Mouse (Mus musculus) cerebellum, postnatal 10 days (tissue): ENCODE results near the gene Zhx3.

ENCODE experiments used
- DNase-seq, 2 experiments: peaks; one replicate each; pipeline ENCODE4 v3.0.0; 2021; ENCODE audit warnings: mixed read lengths in 2 of 2

Zhx3 gene

DNA sequence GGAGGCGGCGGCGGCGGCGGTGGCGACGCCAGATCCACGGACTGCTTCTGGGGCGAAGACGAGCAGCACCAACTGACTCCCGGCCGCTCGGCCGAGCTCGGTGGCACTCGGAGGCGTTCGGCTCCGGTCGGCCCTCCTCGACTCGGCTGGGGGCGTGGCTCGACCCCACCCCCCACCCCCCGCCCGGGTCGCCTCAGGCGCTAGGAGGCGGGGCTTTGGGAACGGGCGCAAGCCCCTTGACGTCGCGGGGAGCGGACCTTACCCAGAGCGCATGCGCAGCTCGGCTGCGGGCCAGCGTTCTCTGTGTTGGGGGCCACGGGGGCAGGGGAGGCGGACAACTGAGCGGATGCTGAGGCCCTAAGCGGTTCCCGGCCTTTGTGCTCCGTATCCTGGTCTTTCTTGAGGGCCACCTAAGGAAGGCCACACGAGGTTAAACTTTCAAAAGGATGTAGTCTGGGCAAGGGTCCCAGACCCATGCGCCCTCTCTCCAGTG is at the start of gene Zhx3:
Gene Zhx3 (minus strand): TSS at position 109 of the 493 bp plus-strand sequence.
- peak; percentile 96 to 98 for DNase-seq

DNA sequence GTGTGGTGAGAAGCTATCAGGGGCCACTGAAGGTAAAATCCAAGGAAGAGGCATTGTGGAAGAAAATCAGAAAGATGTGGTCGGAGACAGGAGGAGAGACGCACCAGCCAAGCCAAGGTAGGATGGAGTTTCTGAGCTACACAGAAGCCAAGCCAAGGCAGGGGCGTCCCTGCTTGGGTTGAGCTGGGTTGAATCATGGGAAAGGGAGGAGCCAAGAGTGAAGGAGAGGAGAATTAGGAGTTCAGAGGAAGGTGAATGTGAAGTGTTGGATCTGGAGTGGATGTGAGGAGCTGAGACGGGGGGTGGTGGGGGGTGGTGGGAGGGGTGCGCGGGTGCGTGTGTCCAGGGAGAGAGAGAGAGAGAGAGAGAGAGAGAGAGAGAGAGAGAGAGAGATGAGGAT is 48.5 kb upstream of the Zhx3 start:
- no peak for DNase-seq

- no peak for DNase-seq
Measured at GRCm38 (mm10) chr2:160918930-160919215, 46.1 kb upstream of the Zhx3 start.

GRCm38 (mm10) chr2:160918154-160918929 is 45.5 kb upstream of the Zhx3 start:
- no peak for DNase-seq

GRCm38 (mm10) chr2:160917313-160917712 is 44.5 kb upstream of the Zhx3 start:
- no peak for DNase-seq

- no peak for DNase-seq
Measured at GRCm38 (mm10) chr2:160916714-160917113, 43.9 kb upstream of the Zhx3 start.

- peak in 1 of 2 experiments; percentile 61 for DNase-seq
Measured at GRCm38 (mm10) chr2:160915821-160916610, 43.2 kb upstream of the Zhx3 start.

DNA sequence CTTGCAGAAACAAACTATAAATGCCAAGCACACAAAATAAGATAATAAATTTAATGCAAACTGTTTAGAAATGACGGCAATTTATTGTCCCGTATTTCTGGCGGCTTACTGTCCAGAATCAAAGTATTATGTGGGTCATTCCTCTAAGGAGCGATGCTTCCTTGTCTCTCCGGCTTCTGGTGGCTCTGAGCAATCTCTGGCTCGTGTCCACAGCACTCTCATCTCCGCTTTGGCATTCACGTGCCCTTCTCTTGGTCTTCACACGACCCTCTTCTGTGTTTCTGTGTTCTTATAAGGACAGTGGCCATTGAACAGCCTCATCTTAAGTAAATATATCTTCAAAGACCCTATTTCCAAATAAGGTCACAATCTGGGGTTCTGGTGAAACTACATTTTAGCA is 41.9 kb upstream of the Zhx3 start:
- DNase-seq: peak in 1 of 2 experiments; percentile 50

GRCm38 (mm10) chr2:160912231-160912671 is 39.5 kb upstream of the Zhx3 start, which contains the start of gene Emilin3:
Gene Emilin3 (minus strand): TSS chr2:160912328.
- DNase-seq: peak in 1 of 2 experiments; percentile 49

DNA sequence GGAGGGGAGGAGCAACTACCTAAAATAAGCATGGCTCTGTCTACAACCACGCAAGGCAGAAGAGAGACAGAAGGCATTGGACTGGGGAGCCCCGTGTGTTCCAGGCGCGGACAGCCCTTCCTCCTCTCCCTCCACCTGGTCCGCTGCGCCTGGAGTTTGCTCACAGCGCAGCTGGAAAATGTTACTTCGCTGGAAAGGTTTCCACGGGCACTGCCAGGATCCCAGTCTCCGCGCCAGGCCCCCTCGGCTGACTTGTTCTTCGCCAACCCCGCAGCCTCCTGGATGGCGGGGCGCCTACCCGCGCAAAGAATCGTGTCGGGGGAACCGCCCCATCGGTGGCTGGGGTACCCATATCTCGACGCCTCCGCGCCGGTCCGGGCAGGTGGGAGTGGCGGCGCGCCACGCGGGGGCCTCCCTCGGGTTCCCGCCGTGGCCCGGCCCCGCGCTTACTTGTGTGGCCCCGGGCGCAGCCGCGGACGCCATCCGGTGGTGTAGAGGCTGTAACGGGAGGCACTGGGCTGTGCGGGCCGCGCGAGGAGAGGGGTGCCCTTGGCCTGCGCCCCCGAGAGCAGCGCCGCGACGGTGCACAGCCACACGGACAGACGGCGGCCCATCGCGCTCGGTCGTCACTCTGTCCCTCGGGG is 38.9 kb upstream of the Zhx3 start:
- peak; percentile 50 to 60 for DNase-seq

DNA sequence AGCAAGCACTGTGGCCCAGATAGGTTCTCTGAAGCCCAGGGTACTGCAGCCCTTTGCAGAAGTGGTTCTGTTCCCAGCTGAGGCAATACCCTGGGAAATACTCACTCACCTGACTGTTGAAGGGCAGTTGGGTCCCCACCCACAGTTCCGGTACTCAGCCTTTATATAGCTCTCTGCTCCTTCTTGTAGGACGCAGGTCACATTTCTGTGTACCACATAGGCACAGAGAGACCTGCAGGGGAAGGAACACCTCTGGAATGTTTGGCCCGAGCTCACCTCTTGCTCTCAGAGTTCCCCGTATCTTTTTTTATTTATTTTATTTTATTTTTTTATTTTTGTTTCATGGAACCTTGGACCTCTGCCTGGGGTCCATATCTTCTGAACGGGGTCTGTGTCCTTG is 37.8 kb upstream of the Zhx3 start:
- DNase-seq: no peak

GRCm38 (mm10) chr2:160908607-160909006 is 35.8 kb upstream of the Zhx3 start:
- DNase-seq: peak; percentile 46 to 60

DNA sequence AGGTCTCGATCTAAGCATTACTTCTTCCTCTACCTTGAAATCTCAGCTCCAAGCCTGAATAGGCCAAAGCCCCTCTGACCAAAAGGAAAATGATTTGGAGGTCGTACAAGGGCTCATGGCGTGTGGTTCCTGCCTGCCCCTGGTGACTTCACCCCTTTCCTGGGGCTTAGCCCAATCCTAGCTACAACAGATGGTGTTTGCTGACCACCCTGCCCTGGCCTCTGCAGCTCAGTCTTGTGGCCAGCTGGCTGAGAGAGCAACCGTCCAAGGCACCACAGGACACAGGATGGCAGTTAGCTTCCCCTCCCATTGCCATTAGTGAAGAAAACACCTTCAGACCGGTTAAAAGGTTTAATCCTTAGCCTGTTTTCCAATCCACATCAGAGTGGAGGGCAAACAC is 33.3 kb upstream of the Zhx3 start:
- DNase-seq: peak; percentile 87 to 92

DNA sequence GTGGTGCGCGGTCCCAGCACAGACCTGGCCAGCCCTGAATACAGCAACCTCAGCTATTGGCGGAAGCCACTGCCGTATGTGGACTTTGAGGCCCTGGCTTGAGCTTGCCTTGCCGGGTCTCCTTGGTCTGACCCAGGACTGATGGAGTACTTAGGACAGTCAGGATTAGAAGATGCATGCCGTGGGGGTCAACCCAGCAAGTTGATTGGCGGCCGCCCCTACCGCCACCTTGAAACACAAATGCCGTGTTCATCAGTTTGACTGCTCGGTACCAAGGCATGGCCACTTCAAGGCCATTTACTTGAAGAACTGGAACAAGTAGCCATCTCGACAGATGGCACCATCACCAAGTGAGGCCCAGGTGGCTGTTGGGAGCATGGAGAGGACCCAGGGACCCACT is 32.5 kb upstream of the Zhx3 start:
- no peak for DNase-seq

DNA sequence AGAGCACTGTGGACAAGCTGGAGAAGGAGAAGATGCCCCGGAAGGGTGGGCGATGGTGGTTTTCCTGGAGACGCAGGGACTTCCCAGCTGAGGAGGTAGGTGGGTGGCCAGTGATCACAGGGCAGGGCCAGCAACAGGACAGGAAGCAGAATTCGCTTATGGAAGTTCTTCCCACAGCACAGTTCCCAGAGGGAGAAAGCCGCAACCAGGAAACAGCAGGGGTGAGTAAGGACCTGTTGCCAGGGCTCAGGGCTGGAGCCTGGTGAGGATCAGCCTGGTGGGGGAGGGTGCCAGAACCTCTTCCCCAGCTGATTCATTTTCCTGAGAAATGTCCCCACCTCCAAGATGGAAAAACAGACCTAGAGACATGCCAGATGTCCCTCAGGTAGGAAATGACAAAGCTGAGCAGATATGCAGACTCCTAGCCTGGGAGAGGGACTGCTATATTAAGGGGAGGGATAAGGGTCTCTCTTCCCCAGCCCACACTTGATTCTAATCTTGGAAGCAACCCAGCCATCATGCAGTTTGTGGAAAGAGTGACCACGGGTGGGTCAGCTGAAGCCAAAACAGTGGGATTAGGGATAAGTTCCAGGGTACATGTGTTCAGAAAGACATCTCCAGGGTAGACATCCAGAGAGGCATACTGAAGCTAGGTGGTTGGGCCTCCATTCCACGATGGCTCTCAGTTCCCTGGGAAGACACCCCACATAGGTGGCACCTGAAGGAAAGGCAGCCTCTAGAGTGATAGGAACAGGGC is 29.0 kb upstream of the Zhx3 start:
- DNase-seq: peak in 1 of 2 experiments; percentile 73

DNA sequence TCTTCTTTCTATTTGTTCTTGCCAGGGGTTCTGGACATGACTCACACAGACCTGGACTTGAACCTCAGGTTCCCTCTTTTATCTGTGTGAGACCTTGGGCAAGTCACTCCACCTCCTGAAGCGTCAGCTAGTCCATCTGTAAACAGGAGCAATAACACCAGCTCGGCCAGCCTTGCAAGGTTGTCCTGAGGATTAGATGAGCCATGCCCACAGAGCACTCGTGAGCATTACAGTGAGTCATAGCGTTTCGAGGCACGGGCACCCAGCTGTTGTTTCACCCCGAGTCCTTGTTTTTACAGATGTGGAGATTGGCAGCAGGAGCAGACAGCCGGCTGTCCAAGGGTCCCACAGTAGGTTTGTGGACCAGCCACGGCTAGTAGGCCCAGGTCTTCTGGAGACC is 18.9 kb upstream of the Zhx3 start:
- no peak for DNase-seq

GRCm38 (mm10) chr2:160891045-160891444 is 18.2 kb upstream of the Zhx3 start:
- no peak for DNase-seq

- peak; percentile 64 to 66 for DNase-seq
Measured at GRCm38 (mm10) chr2:160887859-160888258, 15.1 kb upstream of the Zhx3 start.

DNA sequence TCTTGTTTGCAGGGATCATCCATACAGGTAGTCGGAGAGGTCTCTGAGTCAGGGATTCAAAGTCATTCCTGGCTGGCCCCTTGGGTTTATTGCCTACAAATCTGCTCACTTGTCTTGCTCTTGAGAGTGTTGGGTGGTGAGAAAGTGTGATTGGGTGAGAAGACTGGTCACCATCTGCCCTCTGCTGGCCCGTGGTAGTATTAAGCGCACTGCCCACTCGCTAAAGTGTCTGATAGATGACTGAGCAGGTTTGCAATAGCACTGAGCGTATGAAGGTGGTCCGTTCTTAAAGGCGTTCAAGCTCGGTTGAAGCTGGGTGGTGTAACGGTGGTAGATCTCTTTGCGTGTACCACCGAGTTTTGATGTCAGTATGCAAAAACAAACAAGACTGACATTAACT is 14.5 kb upstream of the Zhx3 start:
- DNase-seq: peak; percentile 93 to 94

- DNase-seq: no peak
Measured at GRCm38 (mm10) chr2:160886221-160886620, 13.4 kb upstream of the Zhx3 start.

GRCm38 (mm10) chr2:160884830-160885229 is 12.0 kb upstream of the Zhx3 start:
- peak; percentile 73 to 81 for DNase-seq

GRCm38 (mm10) chr2:160883912-160884311 is 11.1 kb upstream of the Zhx3 start:
- peak in 1 of 2 experiments; percentile 49 for DNase-seq

GRCm38 (mm10) chr2:160882436-160882835 is 9.6 kb upstream of the Zhx3 start:
- DNase-seq: peak; percentile 81 to 88
